Mouse (Mus musculus) T-helper 1 cell (primary cell): Measurements from ENCODE around the gene Haus3.

Experiments used
- in situ Hi-C: fragments of 300-600 bp; cut with MboI, MseI; formaldehyde crosslinking; loops from one replicate; pipeline ENCODE4 v1.15.1; 2025; ENCODE audit warnings: high pct_unique_total_duplicates

Haus3 gene

DNA sequence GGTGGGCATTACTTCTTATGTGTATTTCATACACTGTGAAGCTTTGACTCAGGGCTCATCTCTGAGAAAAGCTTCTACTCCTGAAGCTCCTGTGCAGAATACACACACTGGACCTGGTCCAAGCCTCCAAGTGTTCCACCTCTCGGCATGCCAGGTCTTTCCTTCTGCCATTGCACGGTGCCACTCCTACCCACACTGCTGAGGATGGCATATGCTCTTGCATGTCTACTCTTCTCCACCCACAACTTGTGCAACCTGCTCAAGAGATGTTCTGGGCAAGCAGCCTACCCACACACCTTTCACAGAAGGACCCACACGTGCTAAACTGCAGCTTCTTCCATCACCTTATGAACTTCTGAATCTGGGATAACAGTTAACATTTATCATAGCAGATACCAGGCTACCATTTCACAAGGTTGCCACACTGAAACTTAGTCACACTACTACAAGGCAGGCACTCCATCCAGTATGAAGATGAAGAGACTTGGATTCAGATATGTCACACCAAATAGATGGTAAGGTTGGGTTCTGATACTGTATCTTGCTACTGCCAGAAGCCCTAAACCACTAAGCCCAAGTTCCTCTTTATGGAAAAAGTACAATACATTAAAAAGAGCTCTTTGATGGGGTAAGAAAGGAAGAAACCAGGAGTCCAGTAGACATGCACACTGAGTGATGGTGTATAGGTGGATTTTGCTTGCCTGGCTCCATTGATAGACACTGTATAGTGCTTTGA lies 50.0 kb downstream of the Haus3 start:
- in situ Hi-C loops: no loop called here

DNA sequence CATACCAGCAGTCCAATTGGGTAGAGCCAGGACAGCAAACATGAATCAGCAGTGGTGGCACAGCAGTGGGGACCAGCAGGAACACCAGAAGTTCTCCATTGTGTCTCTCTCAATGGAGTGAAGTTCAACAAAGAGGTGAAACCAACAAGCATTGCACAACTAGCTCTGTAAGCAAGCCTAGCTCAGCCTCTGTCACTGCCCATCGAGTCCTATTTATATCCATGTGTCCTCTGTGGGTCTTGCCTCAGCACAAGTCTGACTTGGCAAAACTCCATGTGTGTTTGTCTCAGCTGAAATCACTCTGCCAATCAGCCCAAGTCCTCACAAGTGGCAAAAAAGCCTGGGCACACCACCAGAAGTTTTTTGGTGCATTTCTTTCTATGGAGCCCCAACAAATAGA lies 63.6 kb downstream of the Haus3 start:
- in situ Hi-C loops: no loop called here
